Mouse (Mus musculus): ENCODE measurements around the gene Echdc3. TPM values are rescaled to one million over a fixed set of nuclear protein-coding genes. Genes with fewer than 3 reads are reported as not detected.

Gene Echdc3
- polyA plus RNA-seq, 1 experiment from 2014 or later = 7.7 TPM

DNA sequence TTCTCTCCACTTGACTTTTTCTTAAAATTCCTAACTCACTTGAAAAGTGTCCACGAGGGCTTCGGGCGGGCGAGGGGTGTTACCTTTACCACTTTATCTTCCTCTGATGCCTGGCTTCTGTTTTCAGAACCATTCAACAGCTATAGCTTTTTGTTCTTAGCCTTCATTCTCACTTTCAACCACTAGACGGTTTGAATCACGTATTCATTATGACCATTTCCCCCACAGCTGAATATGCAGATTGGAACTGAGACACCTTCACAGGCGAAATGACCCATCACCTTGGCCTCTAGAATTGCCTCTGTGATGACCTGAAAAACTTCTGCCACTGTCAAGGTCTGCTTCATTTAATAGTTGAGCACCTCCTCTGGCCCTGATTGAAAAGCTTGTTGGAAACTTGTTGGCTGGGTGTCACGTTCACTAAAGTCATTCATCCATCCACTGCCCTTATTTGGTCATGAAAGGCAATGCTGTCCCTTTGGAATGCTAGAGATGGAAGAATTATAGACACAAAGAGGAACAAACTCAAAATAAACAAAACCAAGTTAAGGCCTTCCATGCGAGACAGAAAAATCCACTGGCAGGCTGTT is 72.2 kb downstream of the Echdc3 start:
- Histone ChIP-seq H3K27ac (replicated peaks) (no peak overlapping the region), H3K4me1 (0 out of 2 replicates have a peak, but pooled peaks cover 5% of the 10 kb centered on the region), H3K36me3 (no peaks in the 10 kb centered on the region), H3K9me3 (no peaks in the 10 kb centered on the region; the same call in 1 of the 2 replicates), H3K4me2 (no peak overlapping the region), H3K27me3 (replicated peaks) (no peaks in the 10 kb centered on the region), H3K4me3 (no peak overlapping the region), H3K9ac (no peak overlapping the region)
- no peak for ATAC-seq (ENCODE audit: extremely low read depth, insufficient number of reproducible peaks, low FRiP score, low TSS enrichment)
- 65% methylated on average over 9 of the region's 9 CpGs for WGBS

Other genes with a start within 250 kb of the Echdc3 start
- gene Proser2, start 82.8 kb downstream of the Echdc3 start, polyA plus RNA-seq (2015; fragmentation: Nextera tagmentation; extraction: Ambion mirVana) = 11.0 and 14.6 TPM in 2 replicates
- gene Usp6nl, start 109.6 kb upstream of the Echdc3 start, polyA plus RNA-seq (2015; fragmentation: Nextera tagmentation; extraction: Ambion mirVana) = 4.6 and 5.5 TPM in 2 replicates